Mouse (Mus musculus): ENCODE measurements around the gene Siah3.

The Siah3 gene

GRCm38 (mm10) chr14:75463171-75463570 lies 7.4 kb downstream of the Siah3 start:
- DNase-seq (ENCODE audit: low read depth): no peak

GRCm38 (mm10) chr14:75468941-75469340 lies 13.2 kb downstream of the Siah3 start:
- no peak for DNase-seq (ENCODE audit: low read depth)

GRCm38 (mm10) chr14:75473061-75473930 lies 17.5 kb downstream of the Siah3 start:
- peak; percentile 55 for DNase-seq (ENCODE audit: low read depth)

GRCm38 (mm10) chr14:75475887-75476286 lies 20.1 kb downstream of the Siah3 start:
- DNase-seq (ENCODE audit: low read depth): no peak

- DNase-seq (ENCODE audit: low read depth): no peak
Measured at GRCm38 (mm10) chr14:75482231-75483175, 26.7 kb downstream of the Siah3 start.

- DNase-seq (ENCODE audit: low read depth): no peak
Measured at GRCm38 (mm10) chr14:75483176-75483546, 27.4 kb downstream of the Siah3 start.

GRCm38 (mm10) chr14:75487932-75488331 lies 32.1 kb downstream of the Siah3 start:
- DNase-seq (ENCODE audit: low read depth): no peak

GRCm38 (mm10) chr14:75493555-75494194 lies 37.9 kb downstream of the Siah3 start:
- no peak for DNase-seq (ENCODE audit: low read depth)

GRCm38 (mm10) chr14:75494926-75495325 lies 39.1 kb downstream of the Siah3 start:
- DNase-seq (ENCODE audit: low read depth): no peak

- no peak for DNase-seq (ENCODE audit: low read depth)
Measured at GRCm38 (mm10) chr14:75501501-75501990, 45.8 kb downstream of the Siah3 start.

- DNase-seq (ENCODE audit: low read depth): no peak
Measured at GRCm38 (mm10) chr14:75502446-75502845, 46.7 kb downstream of the Siah3 start.

- DNase-seq (ENCODE audit: low read depth): no peak
Measured at GRCm38 (mm10) chr14:75504255-75504654, 48.5 kb downstream of the Siah3 start.

- no peak for DNase-seq (ENCODE audit: low read depth)
Measured at GRCm38 (mm10) chr14:75505126-75505840, 49.5 kb downstream of the Siah3 start.

- no peak for DNase-seq (ENCODE audit: low read depth)
Measured at GRCm38 (mm10) chr14:75506246-75506645, 50.5 kb downstream of the Siah3 start.

- no peak for DNase-seq (ENCODE audit: low read depth)
Measured at GRCm38 (mm10) chr14:75510125-75510524, 54.3 kb downstream of the Siah3 start.

GRCm38 (mm10) chr14:75512946-75513345 lies 57.2 kb downstream of the Siah3 start:
- DNase-seq (ENCODE audit: low read depth): no peak

- DNase-seq (ENCODE audit: low read depth): no peak
Measured at GRCm38 (mm10) chr14:75516161-75516560, 60.4 kb downstream of the Siah3 start.

GRCm38 (mm10) chr14:75516917-75517595 lies 61.3 kb downstream of the Siah3 start:
- DNase-seq (ENCODE audit: low read depth): no peak

GRCm38 (mm10) chr14:75518196-75518887 lies 62.6 kb downstream of the Siah3 start:
- DNase-seq (ENCODE audit: low read depth): no peak

GRCm38 (mm10) chr14:75518899-75519298 lies 63.1 kb downstream of the Siah3 start:
- DNase-seq (ENCODE audit: low read depth): no peak

All from NIH3T3 (cell line).